Mouse (Mus musculus): ENCODE results near the gene Shcbp1. TPM values are rescaled to one million over a fixed set of nuclear protein-coding genes. Genes with fewer than 3 reads are reported as not detected.
"Not testable (repeated sequence)": the region's sequence is repeated elsewhere in the genome, so short reads cannot be mapped to it uniquely, and the experiment has no call there.

The Shcbp1 gene
- 19.1 and 31.3 TPM in 2 replicates for polyA plus RNA-seq (2011; ENCODE audit: insufficient read length, low read depth, missing spikeins)

DNA sequence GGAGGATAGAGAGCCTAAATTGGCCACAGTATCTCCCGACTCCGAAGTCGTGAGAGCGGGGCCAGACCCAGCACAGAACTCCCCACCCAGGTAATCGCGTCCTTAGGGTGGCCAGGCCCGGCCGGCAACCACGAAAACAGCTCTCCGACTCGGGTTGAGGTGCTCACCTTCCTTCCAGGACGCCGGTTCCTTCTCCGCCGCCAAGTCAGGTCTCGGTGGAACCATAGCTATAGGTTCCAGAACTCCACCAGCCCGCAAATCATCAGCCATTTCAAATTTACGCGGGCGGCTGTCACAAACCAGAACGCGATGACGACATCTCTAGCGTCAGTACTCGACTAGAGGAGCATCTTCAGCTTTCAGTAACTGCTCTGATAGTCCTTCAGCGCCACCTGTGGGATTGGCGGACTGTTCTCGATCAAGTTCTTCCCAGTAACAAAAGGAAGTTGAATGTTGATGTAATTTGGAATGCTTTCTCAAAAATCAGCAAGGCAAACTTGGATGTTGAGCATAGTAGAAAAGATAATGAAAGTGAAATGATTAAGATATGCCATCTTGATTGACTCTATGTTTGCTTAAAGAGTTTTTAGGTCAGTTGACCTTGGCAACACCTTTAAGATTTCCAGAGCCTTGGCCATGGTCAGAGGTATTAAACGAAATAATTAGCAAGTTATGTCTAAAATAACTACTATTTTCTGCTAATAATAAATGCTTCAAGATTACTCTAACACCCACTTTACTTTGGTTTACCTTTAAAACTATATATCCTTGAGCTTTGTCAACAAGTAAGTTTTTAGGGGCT lies at the start of gene Shcbp1:
Gene Shcbp1 (minus strand): TSS at position 314 of the 802 bp plus-strand sequence.
- Histone ChIP-seq H3K27ac (ENCODE audit: insufficient read depth, low read length) (no peak within 1 kb of the TSS), H3K4me1 (ENCODE audit: control insufficient read depth, insufficient read depth, low read length) (no peaks in the 10 kb centered on the region), H3K4me3 (ENCODE audit: insufficient read depth, low read length) (peak within 1 kb of the TSS; percentile 74)
- 0 out of 2 replicates have a peak, but pooled peaks have one; percentile 49 for TF ChIP-seq CTCF (IDR thresholded peaks at IDR 0.05; ENCODE audit: borderline replicate concordance, insufficient read depth, low read length)
- TF ChIP-seq POLR2A (IDR thresholded peaks at IDR 0.05; ENCODE audit: low read depth, low read length): no peak

DNA sequence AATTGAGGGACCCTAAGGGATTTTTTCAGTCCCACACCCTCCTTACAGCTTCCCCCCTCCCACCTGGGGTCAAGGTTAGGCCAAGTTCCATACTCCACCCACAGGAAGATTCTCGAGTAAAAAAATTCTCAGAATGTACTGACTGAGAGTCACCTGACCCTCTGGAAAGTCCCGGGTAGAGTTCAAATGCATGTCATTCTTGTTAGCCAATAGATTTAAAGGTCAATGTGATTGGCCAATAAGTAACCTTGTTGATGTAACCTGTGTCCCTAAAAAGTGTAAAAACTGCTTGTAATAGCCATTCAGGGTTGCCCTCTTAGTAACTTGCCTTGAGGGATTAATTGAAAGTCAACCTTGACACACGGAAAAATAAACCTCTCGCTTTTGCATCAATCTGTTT lies 29.5 kb upstream of the Shcbp1 start:
- Histone ChIP-seq H3K27ac (ENCODE audit: insufficient read depth, low read length) (no peak overlapping the region), H3K4me3 (ENCODE audit: insufficient read depth, low read length) (no peak overlapping the region), H3K4me1 (ENCODE audit: control insufficient read depth, insufficient read depth, low read length) (no peaks in the 10 kb centered on the region)
- TF ChIP-seq CTCF (IDR thresholded peaks at IDR 0.05; ENCODE audit: borderline replicate concordance, insufficient read depth, low read length): no peak

DNA sequence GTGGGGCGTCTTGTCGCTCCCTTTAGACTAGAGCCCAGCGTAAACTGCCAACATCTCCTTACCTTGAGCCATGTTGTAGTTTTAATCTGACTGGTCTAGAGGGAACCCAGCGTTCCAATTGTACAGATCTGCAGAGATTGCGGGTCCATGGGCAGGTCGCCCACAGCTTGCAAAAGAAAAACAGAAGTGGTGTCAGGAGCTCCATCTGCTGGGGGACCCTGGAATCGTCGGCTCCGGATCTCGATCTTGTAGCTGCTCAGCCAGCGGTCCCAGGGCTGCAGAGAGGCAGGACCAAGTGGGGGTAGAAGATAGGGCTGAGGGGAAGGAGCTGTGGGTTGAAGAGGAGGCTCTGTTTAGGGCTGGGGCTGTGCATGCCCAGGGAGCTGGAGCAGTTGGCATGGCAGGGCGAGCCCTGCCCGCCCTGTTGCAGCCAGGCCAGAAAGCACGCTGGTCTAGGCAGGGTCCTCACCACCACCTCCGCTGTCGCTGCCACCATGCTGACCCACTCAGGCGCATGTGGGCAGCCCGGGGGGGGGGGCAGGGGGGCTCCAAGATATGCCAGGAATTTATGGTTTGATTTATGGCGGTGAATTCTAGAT lies 21.3 kb upstream of the Shcbp1 start:
- H3K4me1 ChIP-seq (ENCODE audit: control insufficient read depth, insufficient read depth, low read length): no peaks in the 10 kb centered on the region
- TF ChIP-seq POLR2A (IDR thresholded peaks at IDR 0.05; ENCODE audit: low read depth, low read length) (no peak), CTCF (IDR thresholded peaks at IDR 0.05; ENCODE audit: borderline replicate concordance, insufficient read depth, low read length) (0 out of 2 replicates have a peak, but pooled peaks have one; percentile 15)
- H3K27ac ChIP-seq (ENCODE audit: insufficient read depth, low read length): no peak overlapping the region
- H3K4me3 ChIP-seq (ENCODE audit: insufficient read depth, low read length): no peak overlapping the region

DNA sequence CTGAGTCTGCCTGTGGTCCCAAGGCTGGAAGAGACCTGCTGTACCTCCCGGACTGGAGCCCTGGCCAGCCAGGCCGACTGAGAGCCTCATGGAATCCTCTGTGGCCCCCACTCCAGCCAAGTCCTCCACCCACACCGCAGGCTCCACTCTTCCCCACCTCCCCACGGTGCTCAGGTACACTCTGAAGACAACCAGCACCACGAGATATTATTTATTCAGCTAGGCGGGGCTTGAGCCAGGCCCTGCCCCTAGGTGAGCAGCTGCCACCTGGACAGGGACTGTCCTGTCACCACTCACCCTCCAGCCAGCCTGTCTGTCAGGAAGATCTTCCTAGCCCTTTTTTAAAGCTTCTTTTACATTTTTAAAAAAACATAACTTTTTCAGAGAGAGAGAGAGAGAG lies 1.1 kb downstream of the Shcbp1 start:
- Histone ChIP-seq H3K27ac (ENCODE audit: insufficient read depth, low read length) (no peak overlapping the region), H3K4me3 (ENCODE audit: insufficient read depth, low read length) (peak overlapping the region; percentile 74), H3K4me1 (ENCODE audit: control insufficient read depth, insufficient read depth, low read length) (no peaks in the 10 kb centered on the region)
- no peak for TF ChIP-seq CTCF (IDR thresholded peaks at IDR 0.05; ENCODE audit: borderline replicate concordance, insufficient read depth, low read length)
- TF ChIP-seq POLR2A (IDR thresholded peaks at IDR 0.05; ENCODE audit: low read depth, low read length): no peak

DNA sequence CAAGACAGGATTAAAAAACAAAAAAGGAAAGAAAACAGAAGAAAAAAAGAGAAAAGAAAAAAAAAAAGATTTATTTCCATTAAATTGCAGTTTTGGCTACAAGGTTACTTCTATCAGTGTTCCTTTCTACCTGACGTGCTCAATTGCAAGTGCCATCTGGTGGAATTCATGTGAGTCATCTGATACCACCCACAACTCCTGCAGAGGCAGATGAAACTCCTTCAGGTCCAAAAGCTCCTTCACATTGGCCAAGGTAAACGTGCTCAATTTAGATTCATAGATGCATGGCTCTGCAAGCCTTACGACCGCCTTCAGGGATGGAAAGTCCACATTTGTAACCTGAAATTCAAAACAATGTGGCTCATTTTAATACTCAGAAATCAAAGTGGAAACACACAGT lies 14.6 kb downstream of the Shcbp1 start:
- no peaks in the 10 kb centered on the region for H3K4me1 ChIP-seq (ENCODE audit: control insufficient read depth, insufficient read depth, low read length)
- H3K27ac ChIP-seq (ENCODE audit: insufficient read depth, low read length): no peak overlapping the region
- TF ChIP-seq CTCF (IDR thresholded peaks at IDR 0.05; ENCODE audit: borderline replicate concordance, insufficient read depth, low read length) (no peak), POLR2A (IDR thresholded peaks at IDR 0.05; ENCODE audit: low read depth, low read length) (no peak)
- H3K4me3 ChIP-seq (ENCODE audit: insufficient read depth, low read length): no peak overlapping the region

DNA sequence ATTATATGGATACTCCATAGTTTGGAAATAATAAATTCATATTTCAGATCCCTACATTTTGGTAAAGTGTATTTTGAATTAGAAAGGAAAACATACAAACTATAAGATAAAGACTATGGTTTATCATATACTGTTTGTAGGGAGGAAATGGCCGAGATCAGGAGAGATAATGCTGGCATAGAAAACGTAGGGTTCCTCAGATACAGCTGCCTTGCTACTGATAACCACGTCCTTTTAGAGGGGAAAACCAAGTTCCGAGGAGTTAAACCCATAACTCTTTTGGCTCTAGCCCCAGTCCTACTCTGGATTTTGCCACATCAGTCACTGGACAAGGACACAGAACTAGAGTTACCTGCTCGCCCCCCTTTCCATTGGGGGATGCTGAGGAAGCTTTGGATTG lies 26.3 kb downstream of the Shcbp1 start:
- Histone ChIP-seq H3K4me3 (ENCODE audit: insufficient read depth, low read length) (no peak overlapping the region), H3K4me1 (ENCODE audit: control insufficient read depth, insufficient read depth, low read length) (no peaks in the 10 kb centered on the region), H3K27ac (ENCODE audit: insufficient read depth, low read length) (no peak overlapping the region)
- TF ChIP-seq POLR2A (IDR thresholded peaks at IDR 0.05; ENCODE audit: low read depth, low read length): no peak
- TF ChIP-seq CTCF (IDR thresholded peaks at IDR 0.05; ENCODE audit: borderline replicate concordance, insufficient read depth, low read length): no peak

DNA sequence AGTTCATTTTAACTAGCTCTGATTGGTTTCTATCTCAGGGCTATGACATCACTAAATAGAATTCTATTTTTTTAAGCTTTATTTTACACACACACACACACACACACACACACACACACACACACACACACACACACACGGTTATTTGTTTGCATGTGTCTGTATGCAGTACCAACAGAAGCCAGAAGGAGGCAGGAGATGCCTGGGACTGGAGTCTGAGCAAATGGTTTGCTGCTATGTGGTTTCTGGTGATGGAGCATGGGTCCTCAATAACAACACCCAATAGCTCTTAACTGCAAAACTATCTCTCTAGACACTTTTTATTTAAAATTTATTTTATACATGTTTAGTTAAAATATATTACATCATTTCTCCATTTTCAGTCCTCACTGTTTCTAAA lies 48.4 kb downstream of the Shcbp1 start:
- TF ChIP-seq CTCF (IDR thresholded peaks at IDR 0.05; ENCODE audit: borderline replicate concordance, insufficient read depth, low read length) (no peak), POLR2A (IDR thresholded peaks at IDR 0.05; ENCODE audit: low read depth, low read length) (no peak)
- H3K4me1 ChIP-seq (ENCODE audit: control insufficient read depth, insufficient read depth, low read length): no peaks in the 10 kb centered on the region
- H3K27ac ChIP-seq (ENCODE audit: insufficient read depth, low read length): no peak overlapping the region
- no peak overlapping the region for H3K4me3 ChIP-seq (ENCODE audit: insufficient read depth, low read length)

GRCm38 (mm10) chr8:4715546-4715945 lies 63.8 kb downstream of the Shcbp1 start:
- no peak for TF ChIP-seq CTCF (IDR thresholded peaks at IDR 0.05; ENCODE audit: borderline replicate concordance, insufficient read depth, low read length)
- TF ChIP-seq POLR2A (IDR thresholded peaks at IDR 0.05; ENCODE audit: low read depth, low read length): no peak

DNA sequence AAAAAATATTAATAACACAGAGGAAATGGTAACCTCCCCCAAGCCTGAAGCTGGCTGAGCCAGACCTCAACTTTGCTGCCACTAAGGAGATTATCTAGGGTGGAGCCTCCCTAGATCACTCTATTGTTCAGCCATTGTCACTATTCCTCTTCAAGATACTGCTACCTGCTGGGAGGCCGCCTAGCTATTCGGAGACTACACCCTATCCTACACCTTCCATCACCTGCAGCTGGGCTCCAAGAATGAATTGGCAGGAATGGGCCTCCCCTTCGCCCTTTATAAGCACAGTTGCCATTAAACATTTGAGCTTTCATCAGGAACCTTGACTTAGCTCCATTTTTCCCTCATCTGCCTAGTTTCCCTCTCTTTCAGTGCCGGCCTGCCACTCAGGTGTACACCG lies 71.0 kb downstream of the Shcbp1 start:
- not testable (repeated sequence) for H3K4me3 ChIP-seq (ENCODE audit: insufficient read depth, low read length); H3K4me1 ChIP-seq (ENCODE audit: control insufficient read depth, insufficient read depth, low read length); H3K27ac ChIP-seq (ENCODE audit: insufficient read depth, low read length)

More at GRCm38 (mm10) chr8:4715546-4715945, 63.8 kb downstream of the Shcbp1 start:
- H3K27ac ChIP-seq (ENCODE audit: insufficient read depth, low read length): no peak overlapping the region
- no peaks in the 10 kb centered on the region for H3K4me1 ChIP-seq (ENCODE audit: control insufficient read depth, insufficient read depth, low read length)
- no peak overlapping the region for H3K4me3 ChIP-seq (ENCODE audit: insufficient read depth, low read length)

- H3K4me3 ChIP-seq (ENCODE audit: insufficient read depth, low read length); H3K4me1 ChIP-seq (ENCODE audit: control insufficient read depth, insufficient read depth, low read length); H3K27ac ChIP-seq (ENCODE audit: insufficient read depth, low read length): not testable (repeated sequence)
Observed at GRCm38 (mm10) chr8:4707916-4708315, 71.5 kb downstream of the Shcbp1 start.

Data from embryonic fibroblast, embryonic 13.5 days (primary cell).